Mouse (Mus musculus) thymus, postnatal 0 days (tissue): ENCODE measurements around the gene Dppa5a. TPM values are rescaled to one million over a fixed set of nuclear protein-coding genes. Genes with fewer than 3 reads are reported as not detected.

ENCODE experiments used
- polyA plus RNA-seq: library from polyadenylated mRNA; unstranded; fragments of >200 nt; fragmentation: Nextera tagmentation; extraction: Ambion mirVana; gene quantifications from 2 replicates; pipeline ENCODE4 v1.2.1, GENCODE M21; 2015

The Dppa5a gene
- polyA plus RNA-seq, 1 experiment from 2014 or later: 1.0 TPM

Other genes with a start within 250 kb of the Dppa5a start
- gene Gsta4, start 185.4 kb downstream of the Dppa5a start, polyA plus RNA-seq: 49.5 and 53.9 TPM in 2 replicates
- 0.59 and 0.68 TPM in 2 replicates for gene Gsta1, start 137.5 kb downstream of the Dppa5a start, polyA plus RNA-seq
- gene Gm3776, start 111.0 kb downstream of the Dppa5a start, polyA plus RNA-seq: 0.24 TPM in 1 of 2 replicates, not detected in the other
- gene Gm10639, start 78.3 kb downstream of the Dppa5a start, polyA plus RNA-seq: not detected in 2 replicates
- gene Omt2a, start 53.4 kb downstream of the Dppa5a start, polyA plus RNA-seq: 0.36 TPM in 1 of 2 replicates, not detected in the other
- gene Omt2b, start 40.6 kb downstream of the Dppa5a start, polyA plus RNA-seq: 0.21 and 0.68 TPM in 2 replicates
- 6.3 and 6.4 TPM in 2 replicates for gene Gsta2, start 12.4 kb downstream of the Dppa5a start, polyA plus RNA-seq
- gene Ooep, start 10.5 kb upstream of the Dppa5a start, polyA plus RNA-seq: 1.6 and 1.8 TPM in 2 replicates
- 0.23 TPM in 2 replicates for gene Ddx43, start 27.6 kb upstream of the Dppa5a start, polyA plus RNA-seq
- gene Cgas, start 75.1 kb upstream of the Dppa5a start, polyA plus RNA-seq: 2.6 and 3.0 TPM in 2 replicates
- gene Mto1, start 80.0 kb upstream of the Dppa5a start, polyA plus RNA-seq: 22.8 and 23.4 TPM in 2 replicates
- gene Gm17324, start 80.6 kb upstream of the Dppa5a start, polyA plus RNA-seq: 0.58 and 1.1 TPM in 2 replicates
- 3,927 and 4,011 TPM in 2 replicates for gene Eef1a1, start 121.0 kb upstream of the Dppa5a start, polyA plus RNA-seq
- gene Slc17a5, start 219.9 kb upstream of the Dppa5a start, polyA plus RNA-seq: 12.1 and 14.1 TPM in 2 replicates
- gene Cd109, start 247.4 kb upstream of the Dppa5a start, polyA plus RNA-seq: 0.42 and 0.69 TPM in 2 replicates